Mouse (Mus musculus) heart, embryonic 14.5 days (tissue): ENCODE data around the gene Gm21983. TPM values are rescaled to one million over a fixed set of nuclear protein-coding genes. Genes with fewer than 3 reads are reported as not detected.
A peak's percentile ranks its signal among the peaks of the same experiment; 100 is the strongest.

Experiments used
- ATAC-seq: fragments of 200-750 bp; cut with Nextera tagmentation; 2 replicates; pipeline ENCODE4 v1.8.0; 2017; ENCODE audit warnings: low read depth, moderate TSS enrichment; ENCODE audit not compliant: insufficient number of reproducible peaks, insufficient read depth, low FRiP score
- H3K27ac ChIP-seq, 2 experiments: fragments of 200-500 bp in 1 of 2; fragments of 300-500 bp in 1 of 2; sonication (generic) in 1 of 2; replicated peaks in 1 of 2; 2 replicates each; pipeline ENCODE4 v1.5.1; 2012 to 2014; ENCODE audit warnings: low read depth in 2 of 2, low read length in 2 of 2, control low read depth in 1 of 2, mild to moderate bottlenecking in 1 of 2, mixed read lengths in 1 of 2; ENCODE audit not compliant: control insufficient read depth in 1 of 2, insufficient read depth in 1 of 2
- H3K27me3 ChIP-seq: fragments of 300-500 bp; sonication (generic); 2 replicates; pipeline ENCODE4 v1.6.1; 2014; ENCODE audit warnings: mild to moderate bottlenecking, low read length, control low read depth; ENCODE audit not compliant: control insufficient read depth, insufficient read depth
- H3K36me3 ChIP-seq: fragments of 300-500 bp; sonication (generic); 2 replicates; pipeline ENCODE4 v1.6.1; 2014; ENCODE audit warnings: mild to moderate bottlenecking, control low read depth, low read length, mixed read lengths; ENCODE audit not compliant: control insufficient read depth, insufficient read depth
- H3K4me1 ChIP-seq, 2 experiments: fragments of 200-500 bp in 1 of 2; fragments of 300-500 bp in 1 of 2; sonication (generic) in 1 of 2; 2 replicates each; pipeline ENCODE4 v1.6.1; 2012 to 2014; ENCODE audit warnings: low read length in 2 of 2, control low read depth in 1 of 2, mixed read lengths in 1 of 2; ENCODE audit not compliant: control insufficient read depth in 2 of 2, insufficient read depth in 2 of 2
- H3K4me2 ChIP-seq: fragments of 300-500 bp; sonication (generic); 2 replicates; pipeline ENCODE4 v1.6.1; 2014; ENCODE audit warnings: mild to moderate bottlenecking, low read length
- H3K4me3 ChIP-seq, 2 experiments: fragments of 200-500 bp in 1 of 2; fragments of 300-500 bp in 1 of 2; sonication (generic) in 1 of 2; 2 replicates each; pipeline ENCODE4 v1.5.1; 2012 to 2014; ENCODE audit warnings: low read length in 2 of 2, mild to moderate bottlenecking in 2 of 2, control low read depth in 1 of 2, low read depth in 1 of 2, moderate library complexity in 1 of 2; ENCODE audit not compliant: control insufficient read depth in 1 of 2, insufficient read depth in 1 of 2
- H3K9ac ChIP-seq: fragments of 300-500 bp; sonication (generic); 2 replicates; pipeline ENCODE4 v1.6.1; 2014; ENCODE audit warnings: mild to moderate bottlenecking, low read length
- H3K9me3 ChIP-seq: fragments of 300-500 bp; sonication (generic); 2 replicates; pipeline ENCODE4 v1.6.1; 2016; ENCODE audit warnings: low read length, control low read depth; ENCODE audit not compliant: control insufficient read depth
- WGBS: fragments of 180-500 bp; shearing (Covaris S2); extraction: QIAGEN DNeasy Blood & Tissue Kit; methylation state at CpG from one replicate; pipeline ENCODE4 v1.1.7; 2014; 5-methylcytosine and 5-hydroxymethylcytosine counted together
- polyA plus RNA-seq: library from polyadenylated mRNA; unstranded; fragments of >200 nt; fragmentation: Nextera tagmentation; extraction: Ambion mirVana; gene quantifications from 2 replicates; pipeline ENCODE4 v1.2.1, GENCODE M21; 2014

Gene Gm21983
- polyA plus RNA-seq, 1 experiment from 2014 or later = not detected

DNA sequence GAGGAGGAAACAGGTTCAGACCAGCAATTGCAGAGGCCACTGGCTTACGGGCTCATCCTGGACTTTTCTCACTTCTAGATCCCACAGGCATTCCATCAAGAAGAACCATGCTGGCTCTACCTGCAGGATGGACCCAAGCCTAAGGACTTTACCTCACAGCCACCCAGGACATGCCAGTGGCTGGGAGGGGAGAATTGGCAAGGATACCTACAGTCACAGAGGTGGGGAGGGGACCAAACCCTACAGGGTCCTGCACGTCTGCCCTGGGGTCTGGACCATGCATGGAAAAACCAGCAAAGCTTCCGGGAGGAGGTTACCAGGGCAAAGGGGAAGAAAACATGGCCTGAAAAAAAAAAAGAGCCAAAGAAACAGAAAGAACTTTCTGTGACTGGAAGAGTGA, 9.9 kb downstream of the Gm21983 start:
- Histone ChIP-seq H3K4me2 (no peak overlapping the region), H3K4me1 (peaks cover 7 to 8% of the 10 kb centered on the region in 2 experiments), H3K27ac (no peak overlapping the region), H3K27me3 (no peaks in the 10 kb centered on the region), H3K4me3 (no peak overlapping the region), H3K36me3 (peaks cover 49% of the 10 kb centered on the region), H3K9me3 (no peaks in the 10 kb centered on the region), H3K9ac (no peak overlapping the region)
- WGBS = 80% methylated on average over 3 of the region's 3 CpGs
- no peak for ATAC-seq

DNA sequence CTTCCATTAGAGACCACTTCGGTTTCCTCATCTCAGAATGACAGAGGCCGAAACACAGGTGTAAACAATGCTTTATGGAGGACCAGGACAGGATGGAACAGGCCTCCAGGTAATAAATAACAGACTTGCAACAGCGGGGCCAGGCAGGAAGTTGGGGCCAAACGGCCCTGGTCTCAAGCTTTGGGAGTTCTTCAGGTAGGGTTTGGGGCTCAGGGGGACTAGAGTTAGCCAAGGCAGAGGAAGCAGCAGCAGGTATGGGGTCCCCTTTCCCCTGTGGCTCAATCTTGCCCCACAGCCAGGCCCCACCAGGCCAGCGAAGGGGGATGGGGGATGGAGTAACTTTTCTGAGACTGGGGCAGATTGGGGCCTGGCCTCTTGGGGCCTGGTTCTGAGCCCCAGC, 12.5 kb downstream of the Gm21983 start:
- 92% methylated on average over 5 of the region's 5 CpGs for WGBS
- Histone ChIP-seq H3K4me2 (no peak overlapping the region), H3K9ac (no peak overlapping the region), H3K27ac (no peak overlapping the region), H3K4me3 (no peak overlapping the region), H3K4me1 (peaks cover 19 to 32% of the 10 kb centered on the region in 2 experiments), H3K9me3 (no peaks in the 10 kb centered on the region), H3K27me3 (no peaks in the 10 kb centered on the region), H3K36me3 (peaks cover 47% of the 10 kb centered on the region)
- ATAC-seq = no peak

DNA sequence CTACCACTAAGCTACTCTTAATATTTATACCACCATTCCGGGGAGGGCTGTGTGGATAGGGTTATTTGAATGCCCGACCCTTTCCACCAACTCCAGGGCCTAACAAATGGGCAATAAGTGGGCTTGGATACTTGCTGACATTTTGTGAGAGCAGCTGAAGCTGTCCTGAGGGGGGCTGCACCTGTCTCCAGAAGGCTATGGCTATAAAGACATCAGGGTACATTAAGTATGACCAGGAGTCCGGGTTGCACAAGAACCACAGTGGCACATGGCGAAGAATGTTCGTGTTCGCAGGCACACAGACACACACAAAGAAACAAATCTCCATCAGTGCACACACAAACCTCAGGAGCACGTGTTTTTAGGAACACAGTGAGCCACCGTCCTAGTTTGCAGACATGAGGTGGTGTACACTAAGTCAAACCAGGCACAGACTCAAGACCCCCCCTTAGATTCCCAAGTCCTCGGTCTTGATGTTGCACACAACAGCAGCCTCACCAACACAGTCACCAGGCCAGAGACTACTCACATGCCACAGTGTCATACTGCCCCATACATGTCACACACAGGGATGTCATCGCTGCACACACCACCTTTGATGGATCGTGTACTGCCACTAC, 13.3 kb downstream of the Gm21983 start:
- Histone ChIP-seq H3K4me2 (peak overlapping the region; percentile 83), H3K4me1 (peaks cover 20 to 40% of the 10 kb centered on the region in 2 experiments), H3K27ac (peak overlapping the region; percentile 95 to 98), H3K4me3 (peak overlapping the region; percentile 77), H3K36me3 (peaks cover 47% of the 10 kb centered on the region), H3K9ac (peak overlapping the region; percentile 87), H3K27me3 (no peaks in the 10 kb centered on the region), H3K9me3 (no peaks in the 10 kb centered on the region)
- no peak for ATAC-seq
- WGBS = 69% methylated on average over 11 of the region's 11 CpGs

DNA sequence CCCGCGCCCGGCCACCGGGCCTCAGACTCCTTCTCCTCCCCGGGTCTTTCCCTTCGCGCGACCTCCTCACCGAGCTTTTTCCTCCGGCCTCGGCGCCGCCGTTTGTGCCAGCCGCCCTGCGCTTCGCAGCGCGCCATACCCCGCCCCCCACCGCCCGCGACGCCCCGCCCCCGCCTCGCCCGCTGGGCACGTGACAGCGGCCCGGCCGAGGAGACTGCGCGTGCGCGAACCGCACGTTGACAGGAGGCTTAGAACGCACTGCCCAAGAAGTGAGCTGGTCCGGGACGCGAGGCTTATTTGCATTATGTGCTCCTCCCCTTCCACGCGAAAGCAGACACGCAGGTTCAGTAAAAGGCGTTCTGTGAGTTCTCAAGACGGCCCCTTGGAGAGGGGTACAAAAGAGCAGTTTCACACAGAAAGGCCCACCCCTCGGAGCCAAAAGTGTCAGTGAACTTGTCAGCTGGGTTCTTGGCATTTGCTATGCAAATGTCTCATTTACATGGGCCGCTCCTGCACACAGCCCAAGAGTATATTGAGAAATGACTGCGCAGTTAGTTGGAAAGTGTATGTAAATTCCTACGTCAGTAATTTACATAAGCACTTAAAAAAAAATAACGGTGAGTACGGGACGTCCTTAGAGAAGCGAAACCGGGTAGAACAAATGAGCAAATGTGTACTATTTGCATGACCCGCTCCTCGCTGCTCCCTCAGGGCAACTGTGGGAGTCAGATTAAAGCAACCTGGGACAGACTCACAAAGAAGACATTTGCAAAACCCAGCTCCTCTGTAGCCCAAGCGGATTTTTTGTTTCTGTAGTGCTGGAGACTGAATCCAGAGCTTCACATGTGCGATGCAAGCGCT, 14.0 kb downstream of the Gm21983 start, which contains the start of gene Egln2:
TSS of gene Egln2 (minus strand) at position 189 of the 861 bp plus-strand sequence.
- H3K9me3 ChIP-seq = no peaks in the 10 kb centered on the region
- peaks cover 45% of the 10 kb centered on the region for H3K36me3 ChIP-seq
- H3K9ac ChIP-seq = peak within 1 kb of the TSS; percentile 87
- H3K4me2 ChIP-seq = peak within 1 kb of the TSS; percentile 83
- H3K4me1 ChIP-seq = peaks cover 20 to 44% of the 10 kb centered on the region in 2 experiments
- 2% methylated on average over 59 of the region's 61 CpGs for WGBS
- no peaks in the 10 kb centered on the region for H3K27me3 ChIP-seq
- H3K27ac ChIP-seq = peak within 1 kb of the TSS; percentile 95 to 98
- H3K4me3 ChIP-seq = peak within 1 kb of the TSS; percentile 77
- ATAC-seq = peak; percentile 86

DNA sequence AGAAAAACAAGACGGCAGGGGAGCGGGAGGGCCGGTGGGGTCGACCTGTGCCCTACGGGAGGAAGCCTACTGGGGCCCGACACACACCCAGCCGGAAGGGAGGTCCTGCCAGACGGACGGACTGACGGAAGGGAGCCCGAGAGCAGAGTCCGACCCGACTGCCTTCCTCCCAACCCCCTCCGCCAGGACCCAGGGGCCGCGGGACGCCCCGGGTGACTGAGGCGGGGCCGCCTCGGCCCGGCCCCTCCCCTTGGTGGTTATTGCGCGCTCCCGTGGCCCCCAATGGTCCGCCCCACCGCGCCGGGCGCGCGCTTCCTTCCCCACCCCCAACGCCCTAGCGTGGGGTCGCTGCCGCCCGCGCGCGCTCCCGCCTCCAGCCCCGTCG, 14.7 kb downstream of the Gm21983 start:
- H3K36me3 ChIP-seq = peaks cover 46% of the 10 kb centered on the region
- ATAC-seq = peak; percentile 81
- H3K4me1 ChIP-seq = peaks cover 25 to 48% of the 10 kb centered on the region in 2 experiments

DNA sequence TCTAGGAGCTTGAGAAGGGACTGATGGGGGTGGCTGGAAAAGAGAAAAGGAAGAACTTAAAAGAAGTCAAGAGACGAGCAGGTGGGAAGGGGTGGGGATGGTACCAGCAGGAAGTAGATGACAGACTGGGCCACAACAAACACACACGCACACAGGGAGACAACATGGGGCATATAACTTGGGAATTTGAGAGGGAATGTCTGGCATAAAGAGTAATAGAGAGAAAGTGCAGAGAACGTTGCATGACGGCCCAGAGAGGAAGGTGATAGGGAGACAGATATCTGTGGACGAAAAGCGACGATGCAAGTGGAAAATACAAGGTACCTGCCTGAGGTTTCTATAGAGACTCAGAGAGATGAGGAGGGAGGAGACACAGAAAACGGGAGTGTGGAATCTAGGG, 15.2 kb downstream of the Gm21983 start:
- 1% methylated on average over 8 of the region's 8 CpGs for WGBS
- Histone ChIP-seq H3K4me2 (peak overlapping the region; percentile 83), H3K9ac (peak overlapping the region; percentile 87), H3K4me1 (peaks cover 29 to 53% of the 10 kb centered on the region in 2 experiments), H3K27me3 (no peaks in the 10 kb centered on the region), H3K9me3 (no peaks in the 10 kb centered on the region), H3K36me3 (peaks cover 45% of the 10 kb centered on the region), H3K27ac (peak overlapping the region; percentile 94 to 98), H3K4me3 (peak overlapping the region; percentile 72 to 77)
- no peak for ATAC-seq

More for the DNA sequence above, 14.7 kb downstream of the Gm21983 start:
- Histone ChIP-seq H3K27me3 (no peaks in the 10 kb centered on the region), H3K9me3 (no peaks in the 10 kb centered on the region), H3K4me2 (peak overlapping the region; percentile 83), H3K27ac (peak overlapping the region; percentile 94 to 98), H3K4me3 (peak overlapping the region; percentile 72 to 77), H3K9ac (peak overlapping the region; percentile 87)
- 0% methylated on average over 33 of the region's 43 CpGs for WGBS

DNA sequence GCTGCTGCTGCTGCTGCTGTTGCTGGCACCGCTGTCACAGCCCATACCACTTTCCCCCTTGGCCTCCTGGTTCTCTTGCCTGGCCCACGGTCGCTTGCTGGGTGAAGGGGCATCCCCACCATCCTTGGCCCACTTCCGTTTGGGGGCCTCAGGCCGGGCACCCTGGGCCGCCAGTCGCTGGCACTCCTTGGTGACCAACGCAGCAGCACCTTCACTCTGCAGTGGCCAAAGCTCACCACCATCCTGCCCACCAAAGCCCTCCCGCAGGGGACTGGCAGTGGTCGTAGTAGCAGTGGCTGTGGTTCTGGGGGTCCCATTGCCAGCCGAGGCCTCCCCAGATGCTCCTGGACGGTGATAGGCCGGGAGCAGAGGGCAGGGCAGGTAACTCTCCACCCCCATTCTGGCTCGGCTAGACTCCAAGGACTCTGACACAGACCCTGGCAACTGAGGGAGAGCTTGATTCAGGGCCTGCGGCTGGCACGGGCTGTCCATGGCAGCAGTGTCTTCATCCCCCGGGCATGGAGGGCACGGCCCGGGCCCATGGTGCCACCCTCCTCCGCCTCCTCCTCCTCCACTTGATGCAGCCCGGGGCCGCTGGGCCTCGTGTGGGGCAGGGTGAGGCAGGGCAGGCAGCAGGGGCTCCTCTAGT, 15.8 kb downstream of the Gm21983 start:
- Histone ChIP-seq H3K36me3 (peaks cover 43% of the 10 kb centered on the region), H3K9me3 (no peaks in the 10 kb centered on the region), H3K27me3 (no peaks in the 10 kb centered on the region), H3K4me3 (peak overlapping the region; percentile 72 to 77), H3K4me1 (peaks cover 31 to 58% of the 10 kb centered on the region in 2 experiments), H3K27ac (peak overlapping the region in 1 of 2 experiments; percentile 98; a peak in 1 of 4 replicates), H3K4me2 (peak overlapping the region; percentile 83), H3K9ac (peak overlapping the region; percentile 87)
- ATAC-seq = no peak
- 71% methylated on average over 23 of the region's 23 CpGs for WGBS
